Mouse (Mus musculus) erythroblast, embryonic 14.5 days (primary cell): ENCODE data around the gene Bcl2a1c.
"Not testable (repeated sequence)": the region's sequence is repeated elsewhere in the genome, so short reads cannot be mapped to it uniquely, and the experiment has no call there.

Experiments used
- GATA1 ChIP-seq: IDR thresholded peaks from 2 replicates; pipeline ENCODE4 v1.6.1; 2012; ENCODE audit warnings: low read length, inconsistent platforms, mixed read lengths
- TAL1 ChIP-seq: IDR thresholded peaks from 3 replicates; pipeline ENCODE4 v1.6.1; 2012; ENCODE audit warnings: low read length, inconsistent platforms, mixed read lengths

GRCm38 (mm10) chr9:114328332-114328731, 1.6 kb upstream of the Bcl2a1c start:
- not testable (repeated sequence) for TF ChIP-seq GATA1, TAL1
